Mouse (Mus musculus) left cerebral cortex, postnatal 10 days (tissue): ENCODE results near the gene Pom121l2. TPM values are rescaled to one million over a fixed set of nuclear protein-coding genes. Genes with fewer than 3 reads are reported as not detected.
"Not testable (repeated sequence)": the region's sequence is repeated elsewhere in the genome, so short reads cannot be mapped to it uniquely, and the experiment has no call there.

Source experiments
- DNase-seq, 2 experiments: peaks; one replicate each; pipeline ENCODE4 v3.0.0; 2021 to 2022; ENCODE audit warnings: low spot score in 2 of 2, mixed read lengths in 1 of 2; ENCODE audit errors: extremely low spot score in 1 of 2
- intact Hi-C: fragments of 180-260 bp; cut with DNase I; formaldehyde crosslinking; loops from one replicate; pipeline ENCODE4 v1.15.1; 2025
- microRNA-seq: library from miRNA; unstranded; fragments of <30 nt; microRNA quantifications from one replicate; pipeline ENCODE4 v1.2.0, GENCODE M21; 2022
- total RNA-seq, 2 experiments: library from RNA; stranded (reverse); gene quantifications; 2 replicates each; pipeline ENCODE4 v1.2.3; 2021

Pom121l2 gene
- total RNA-seq, 2 experiments from 2014 or later = not detected

- DNase-seq = peak; percentile 78 to 92
- intact Hi-C loops = not testable (repeated sequence)
Observed at GRCm38 (mm10) chr13:22035267-22036148, 54.5 kb downstream of the Pom121l2 start, which contains the start of the genes Hist1h2ah and Hist1h2bk. Hist1h2ah (minus strand) TSS chr13:22035568. Hist1h2bk (plus strand) TSS chr13:22035870.

DNA sequence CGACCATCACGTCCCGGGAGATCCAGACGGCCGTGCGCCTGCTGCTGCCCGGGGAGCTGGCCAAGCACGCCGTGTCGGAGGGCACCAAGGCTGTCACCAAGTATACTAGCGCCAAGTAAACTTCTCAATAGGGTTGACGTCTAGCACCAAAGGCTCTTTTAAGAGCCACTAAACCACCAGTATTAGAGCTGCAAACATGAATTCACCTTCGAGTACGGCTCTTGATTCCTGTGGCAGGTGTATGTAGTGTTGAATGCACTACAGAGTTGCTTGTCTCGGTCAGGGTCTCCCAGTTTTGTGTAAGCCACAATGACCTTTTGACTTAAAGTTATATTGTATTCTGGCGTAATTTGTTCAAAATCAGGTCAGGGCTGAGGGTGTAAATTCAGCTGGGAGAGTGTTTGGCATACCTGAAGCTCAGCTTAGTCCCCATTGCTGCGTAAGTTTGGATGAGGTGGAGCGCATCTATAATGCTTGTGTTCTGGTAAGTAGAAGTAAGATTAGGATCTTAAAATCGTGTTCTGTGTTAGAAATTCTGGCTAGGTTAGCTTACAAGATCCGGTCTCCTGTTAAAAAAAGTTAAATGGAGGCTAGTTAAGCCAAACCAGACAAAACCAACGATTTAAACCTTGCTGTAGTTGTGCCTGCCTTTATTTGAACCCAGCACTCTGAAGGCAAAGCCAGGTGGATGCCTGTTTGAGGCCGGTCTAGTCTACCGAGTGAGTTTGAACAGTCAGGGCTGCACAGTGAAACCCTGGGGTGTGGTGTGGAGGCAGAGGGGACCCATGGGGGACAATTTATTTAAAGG lies 55.4 kb downstream of the Pom121l2 start:
- intact Hi-C loops = no loop called here
- no peak for DNase-seq

GRCm38 (mm10) chr13:22036986-22037385 lies 56.0 kb downstream of the Pom121l2 start:
- intact Hi-C loops = no loop called here
- no peak for DNase-seq

GRCm38 (mm10) chr13:22037415-22037814 lies 56.4 kb downstream of the Pom121l2 start:
- intact Hi-C loops = no loop called here
- no peak for DNase-seq

Small RNA genes lying within 50 kb of the gene (microRNA-seq; reads per million reads assigned to microRNA genes)
- not detected for gene Gm44390

Other genes starting within 250 kb of the Pom121l2 start
- gene Hist1h4j, start 246.1 kb upstream of the Pom121l2 start, total RNA-seq = 10 to 100 TPM; 13.5 to 16.2 TPM
- gene Hist1h4k, start 230.7 kb upstream of the Pom121l2 start, total RNA-seq = 100 to 1,000 TPM; 306 to 311 TPM
- 10 to 100 TPM; 23.0 to 24.1 TPM for gene Hist1h2ak, start 227.4 kb upstream of the Pom121l2 start, total RNA-seq
- gene Hist1h2bn, start 227.1 kb upstream of the Pom121l2 start, total RNA-seq = 10 to 100 TPM; 23.0 to 25.1 TPM
- 10 to 100 TPM; 19.5 to 20.4 TPM for gene Hist1h1b, start 200.6 kb upstream of the Pom121l2 start, total RNA-seq
- gene Hist1h3i, start 197.8 kb upstream of the Pom121l2 start, total RNA-seq = 10 to 100 TPM; 53.5 to 57.3 TPM
- gene Hist1h2an, start 194.0 kb upstream of the Pom121l2 start, total RNA-seq = 1 to 10 TPM; 5.2 to 6.1 TPM
- gene Hist1h2bp, start 193.7 kb upstream of the Pom121l2 start, total RNA-seq = 10 to 100 TPM; 16.5 to 17.0 TPM
- 10 to 100 TPM; 48.3 to 50.2 TPM for gene Hist1h2bq, start 171.0 kb upstream of the Pom121l2 start, total RNA-seq
- not detected for gene Hist1h2ao, start 170.7 kb upstream of the Pom121l2 start, total RNA-seq
- 100 to 1,000 TPM; 180 to 194 TPM for gene Hist1h4m, start 169.4 kb upstream of the Pom121l2 start, total RNA-seq
- 10 to 100 TPM; 21.2 to 27.5 TPM for gene Hist1h4n, start 149.0 kb upstream of the Pom121l2 start, total RNA-seq
- gene Hist1h2ap, start 147.7 kb upstream of the Pom121l2 start, total RNA-seq = 10 to 100 TPM; 66.4 to 75.9 TPM
- gene Hist1h2br, start 147.5 kb upstream of the Pom121l2 start, total RNA-seq = 10 to 100 TPM; 47.5 to 49.6 TPM
- gene Zfp184, start 36.1 kb upstream of the Pom121l2 start, total RNA-seq = 1 to 10 TPM; 3.9 to 5.1 TPM
- gene Prss16, start 28.5 kb downstream of the Pom121l2 start, total RNA-seq = under 1 TPM in 1 of 2 experiments, not detected in 1; 0.55 TPM
- 10 to 100 TPM; 37.9 to 54.9 TPM for gene Hist1h2ah, start 54.4 kb downstream of the Pom121l2 start, total RNA-seq
- 10 to 100 TPM; 38.0 to 50.2 TPM for gene Hist1h2bk, start 54.7 kb downstream of the Pom121l2 start, total RNA-seq
- 10 to 100 TPM; 45.9 to 47.6 TPM for gene Hist1h4i, start 60.2 kb downstream of the Pom121l2 start, total RNA-seq
- gene Hist1h2ag, start 61.8 kb downstream of the Pom121l2 start, total RNA-seq = 10 to 100 TPM; 26.2 to 28.0 TPM
- 10 to 100 TPM; 21.4 to 25.6 TPM for gene Hist1h2bj, start 62.0 kb downstream of the Pom121l2 start, total RNA-seq
- not detected for gene Vmn1r188, start 103.2 kb downstream of the Pom121l2 start, total RNA-seq
- not detected for gene Vmn1r189, start 124.6 kb downstream of the Pom121l2 start, total RNA-seq
- gene Vmn1r191, start 202.8 kb downstream of the Pom121l2 start, total RNA-seq = not detected
- not detected for gene Vmn1r192, start 209.9 kb downstream of the Pom121l2 start, total RNA-seq
- gene Vmn1r193, start 242.0 kb downstream of the Pom121l2 start, total RNA-seq = not detected